Mouse (Mus musculus): ENCODE measurements around the gene Tex29.

The Tex29 gene

GRCm38 (mm10) chr8:11840174-11840573 is at the start of gene Tex29:
Tex29 (plus strand) TSS chr8:11840474.
- DNase-seq (ENCODE audit: low spot score), result no peak

- DNase-seq (ENCODE audit: low spot score), result no peak
Observed at GRCm38 (mm10) chr8:11794956-11795355, 45.3 kb upstream of the Tex29 start.

GRCm38 (mm10) chr8:11797128-11797527 is 43.1 kb upstream of the Tex29 start:
- DNase-seq (ENCODE audit: low spot score), result no peak

- DNase-seq (ENCODE audit: low spot score), result peak; percentile 57
Observed at GRCm38 (mm10) chr8:11797729-11798479, 42.4 kb upstream of the Tex29 start.

- DNase-seq (ENCODE audit: low spot score), result no peak
Observed at GRCm38 (mm10) chr8:11798480-11798867, 41.8 kb upstream of the Tex29 start.

- DNase-seq (ENCODE audit: low spot score), result no peak
Observed at GRCm38 (mm10) chr8:11799098-11799497, 41.2 kb upstream of the Tex29 start.

- no peak for DNase-seq (ENCODE audit: low spot score)
Observed at GRCm38 (mm10) chr8:11800481-11800880, 39.8 kb upstream of the Tex29 start.

GRCm38 (mm10) chr8:11801571-11801970 is 38.7 kb upstream of the Tex29 start:
- no peak for DNase-seq (ENCODE audit: low spot score)

GRCm38 (mm10) chr8:11804914-11805313 is 35.4 kb upstream of the Tex29 start:
- no peak for DNase-seq (ENCODE audit: low spot score)

- no peak for DNase-seq (ENCODE audit: low spot score)
Observed at GRCm38 (mm10) chr8:11806252-11806651, 34.0 kb upstream of the Tex29 start.

GRCm38 (mm10) chr8:11807361-11807760 is 32.9 kb upstream of the Tex29 start:
- no peak for DNase-seq (ENCODE audit: low spot score)

GRCm38 (mm10) chr8:11808047-11808446 is 32.2 kb upstream of the Tex29 start:
- DNase-seq (ENCODE audit: low spot score), result no peak

- no peak for DNase-seq (ENCODE audit: low spot score)
Observed at GRCm38 (mm10) chr8:11810426-11810825, 29.8 kb upstream of the Tex29 start.

- DNase-seq (ENCODE audit: low spot score), result no peak
Observed at GRCm38 (mm10) chr8:11813801-11814200, 26.5 kb upstream of the Tex29 start.

GRCm38 (mm10) chr8:11815206-11815605 is 25.1 kb upstream of the Tex29 start:
- DNase-seq (ENCODE audit: low spot score), result no peak

GRCm38 (mm10) chr8:11820136-11820535 is 20.1 kb upstream of the Tex29 start:
- no peak for DNase-seq (ENCODE audit: low spot score)

GRCm38 (mm10) chr8:11820568-11820967 is 19.7 kb upstream of the Tex29 start:
- DNase-seq (ENCODE audit: low spot score), result no peak

GRCm38 (mm10) chr8:11821451-11822206 is 18.6 kb upstream of the Tex29 start:
- no peak for DNase-seq (ENCODE audit: low spot score)

- DNase-seq (ENCODE audit: low spot score), result no peak
Observed at GRCm38 (mm10) chr8:11822550-11823060, 17.7 kb upstream of the Tex29 start.

GRCm38 (mm10) chr8:11825756-11826155 is 14.5 kb upstream of the Tex29 start:
- DNase-seq (ENCODE audit: low spot score), result no peak

GRCm38 (mm10) chr8:11827312-11827711 is 13.0 kb upstream of the Tex29 start:
- no peak for DNase-seq (ENCODE audit: low spot score)

GRCm38 (mm10) chr8:11830214-11831046 is 9.8 kb upstream of the Tex29 start:
- no peak for DNase-seq (ENCODE audit: low spot score)

Data from left cerebral cortex, adult 11 months (tissue).